Mouse (Mus musculus): ENCODE data around the gene Tln2.

DNA sequence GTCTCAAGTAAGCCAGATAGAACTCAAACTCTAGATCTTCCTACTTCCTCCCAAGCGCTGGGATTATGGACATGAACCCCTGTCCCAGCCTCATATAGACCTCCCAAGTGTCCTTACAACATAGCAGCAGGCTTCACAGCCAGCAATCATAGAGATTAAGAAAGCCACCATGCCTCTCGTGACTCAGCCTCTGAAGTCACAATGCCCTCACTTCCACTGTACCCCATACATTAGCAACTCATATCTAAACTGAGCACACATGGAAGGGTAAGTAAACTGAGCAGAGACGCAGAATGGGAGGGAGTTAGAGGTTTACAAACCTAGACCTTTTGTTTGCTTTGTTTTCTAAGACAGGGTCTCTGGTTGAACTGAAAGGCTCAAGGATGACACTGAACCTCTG, 13.7 kb downstream of the Tln2 start:
- TF ChIP-seq CTCF (IDR thresholded peaks at IDR 0.05; ENCODE audit: low read depth): no peak
- no peak for TF ChIP-seq EP300 (IDR thresholded peaks at IDR 0.05; ENCODE audit: low read depth)

Measured in liver, embryonic 14.5 days (tissue).